Mouse (Mus musculus) brain, embryonic 14.5 days (tissue): ENCODE measurements around the gene Pira2. TPM values are rescaled to one million over a fixed set of nuclear protein-coding genes. Genes with fewer than 3 reads are reported as not detected.
"Not testable (repeated sequence)": the region's sequence is repeated elsewhere in the genome, so short reads cannot be mapped to it uniquely, and the experiment has no call there.

Experiments
- DNase-seq: peaks from one replicate; pipeline ENCODE4 v3.0.0-alpha.2; 2011; ENCODE audit warnings: low read depth
- polyA plus RNA-seq: library from polyadenylated mRNA; depleted of rRNA; stranded (reverse); fragments of >200 nt; gene quantifications from 2 replicates; pipeline ENCODE4 v1.2.3, GENCODE M21; 2012; rRNA removed

Gene Pira2
- not detected in 2 replicates for polyA plus RNA-seq

DNA sequence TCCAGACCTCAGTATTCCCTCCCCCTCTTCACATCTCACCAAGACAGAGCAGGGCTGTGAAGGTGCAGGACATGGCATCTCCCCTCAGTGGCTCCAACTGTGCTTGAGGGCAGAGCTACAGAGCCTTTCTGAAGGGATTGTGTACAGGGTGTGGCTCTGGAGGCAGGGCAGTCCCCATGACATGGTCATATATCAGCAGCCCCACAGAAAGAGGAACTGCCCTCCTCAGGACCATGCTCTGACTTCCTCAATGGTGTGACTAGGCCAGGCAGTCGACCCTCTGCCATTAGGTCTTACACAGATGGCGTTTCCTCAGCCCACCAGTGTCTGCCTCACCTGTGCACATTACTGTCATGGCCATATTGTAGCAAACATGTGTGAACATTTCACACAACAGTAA, at the start of gene Pira2:
Gene Pira2 (minus strand): TSS at position 101 of the 400 bp plus-strand sequence.
- not testable (repeated sequence) for DNase-seq

DNA sequence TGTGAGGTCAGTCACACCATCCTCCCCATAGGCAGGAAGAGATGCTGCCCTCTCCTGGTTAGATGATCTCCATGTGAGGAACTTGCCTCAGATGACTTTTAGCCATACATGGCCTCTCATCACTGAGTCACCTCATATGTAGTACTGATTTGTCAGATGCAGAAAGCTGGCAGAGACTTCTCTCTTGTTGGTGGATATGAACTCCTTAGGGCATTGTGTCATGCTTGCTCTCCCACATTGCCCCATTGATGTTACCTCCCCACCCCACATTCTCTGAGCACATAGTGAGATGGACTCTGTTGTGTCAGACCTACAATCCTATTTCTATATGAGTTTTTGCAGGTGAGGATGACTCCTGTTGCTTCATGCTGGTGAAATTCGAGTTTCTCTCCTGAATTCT, 30.2 kb upstream of the Pira2 start:
- not testable (repeated sequence) for DNase-seq

DNA sequence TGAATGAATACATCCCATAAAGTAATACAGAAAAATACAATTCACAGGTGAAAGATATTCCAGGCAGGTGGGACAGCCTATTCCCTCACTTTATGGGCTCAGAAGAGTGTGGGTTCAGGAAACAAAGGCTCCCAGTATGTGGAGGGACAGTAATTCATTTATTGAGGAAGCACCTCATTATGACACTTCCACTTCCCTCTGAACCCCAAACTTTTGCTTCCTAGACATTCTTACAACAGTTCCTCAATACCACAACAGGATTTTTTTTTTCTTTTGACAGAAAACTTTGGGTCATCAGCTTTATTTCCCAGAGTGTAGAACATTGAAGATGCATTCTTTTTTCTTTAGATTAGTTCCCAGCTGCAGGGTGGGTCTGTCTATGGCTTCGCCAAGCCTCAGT, 7.0 kb downstream of the Pira2 start:
- not testable (repeated sequence) for DNase-seq

DNA sequence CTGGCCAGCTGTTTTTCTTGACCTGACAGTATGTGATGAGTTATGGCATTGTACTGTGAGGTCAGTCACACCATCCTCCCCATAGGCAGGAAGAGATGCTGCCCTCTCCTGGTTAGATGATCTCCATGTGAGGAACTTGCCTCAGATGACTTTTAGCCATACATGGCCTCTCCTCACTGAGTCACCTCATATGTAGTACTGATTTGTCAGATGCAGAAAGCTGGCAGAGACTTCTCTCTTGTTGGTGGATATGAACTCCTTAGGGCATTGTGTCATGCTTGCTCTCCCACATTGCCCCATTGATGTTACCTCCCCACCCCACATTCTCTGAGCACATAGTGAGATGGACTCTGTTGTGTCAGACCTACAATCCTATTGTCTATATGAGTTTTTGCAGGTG, 14.2 kb downstream of the Pira2 start:
- not testable (repeated sequence) for DNase-seq

DNA sequence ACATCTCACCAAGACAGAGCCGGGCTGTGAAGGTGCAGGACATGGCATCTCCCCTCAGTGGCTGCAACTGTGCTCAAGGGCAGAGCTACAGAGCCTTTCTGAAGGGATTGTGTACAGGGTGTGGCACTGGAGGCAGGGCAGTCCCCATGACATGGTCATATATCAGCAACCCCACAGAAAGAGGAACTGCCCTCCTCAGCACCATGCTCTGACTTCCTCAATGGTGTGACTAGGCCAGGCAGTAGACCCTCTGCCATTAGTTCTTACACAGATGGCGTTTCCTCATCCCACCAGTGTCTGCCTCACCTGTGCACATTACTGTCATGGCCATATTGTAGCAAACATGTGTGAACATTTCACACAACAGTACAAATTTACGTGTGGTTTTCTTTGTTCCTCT, 19.3 kb downstream of the Pira2 start, which contains the start of gene Gm15448:
Gene Gm15448 (minus strand): TSS at position 89 of the 400 bp plus-strand sequence.
- not testable (repeated sequence) for DNase-seq

DNA sequence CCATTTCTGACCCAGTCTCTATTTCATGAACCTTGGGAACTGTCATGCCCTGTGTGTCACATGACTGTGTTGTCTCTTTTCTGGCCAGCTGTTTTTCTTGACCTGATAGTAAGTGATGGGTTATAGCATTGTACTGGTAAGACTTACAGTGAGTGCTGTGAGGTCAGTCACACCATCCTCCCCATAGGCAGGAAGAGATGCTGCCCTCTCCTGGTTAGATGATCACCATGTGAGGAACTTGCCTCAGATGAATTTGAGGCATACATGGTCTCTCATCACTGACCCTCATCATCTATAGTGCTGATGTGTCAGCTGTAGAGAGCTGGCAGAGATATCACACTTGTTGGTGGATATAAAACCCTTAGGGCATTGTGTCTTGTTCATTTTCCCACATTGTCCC, 32.9 kb downstream of the Pira2 start:
- DNase-seq, result not testable (repeated sequence)

DNA sequence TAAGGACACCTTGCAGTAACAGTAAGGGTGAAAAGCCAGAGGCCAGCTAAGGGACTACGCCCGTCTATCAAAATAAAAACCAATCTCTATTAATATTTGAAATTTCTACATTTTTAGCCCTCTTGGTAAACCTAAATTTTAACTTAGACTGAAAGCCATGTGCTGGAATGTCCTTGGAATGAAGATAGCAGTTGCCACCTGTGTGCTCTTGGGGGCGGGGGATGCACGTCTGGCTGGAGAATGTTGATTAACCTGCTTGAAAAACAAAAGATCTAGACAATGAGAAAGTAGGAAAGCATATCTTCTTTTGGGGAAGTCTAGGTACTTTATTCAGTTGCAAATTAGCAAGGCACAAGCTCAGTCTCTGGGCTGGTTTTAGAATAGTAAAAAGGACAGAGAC, 41.9 kb downstream of the Pira2 start:
- DNase-seq, result not testable (repeated sequence)

DNA sequence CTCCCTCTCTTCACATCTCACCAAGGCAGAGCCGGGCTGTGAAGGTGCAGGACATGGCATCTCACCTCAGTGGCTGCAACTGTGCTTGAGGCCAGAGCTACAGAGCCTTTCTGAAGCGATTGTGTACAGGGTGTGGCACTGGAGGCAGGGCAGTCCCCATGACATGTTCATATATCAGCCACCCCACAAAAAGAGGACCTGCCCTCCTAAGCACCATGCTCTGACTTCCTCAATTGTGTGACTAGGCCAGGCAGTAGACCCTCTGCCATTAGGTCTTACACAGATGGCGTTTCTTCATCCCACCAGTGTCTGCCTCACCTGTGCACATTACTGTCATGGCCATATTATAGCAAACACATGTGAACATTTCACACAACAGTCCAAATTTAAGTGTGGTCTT, 44.9 kb downstream of the Pira2 start:
- not testable (repeated sequence) for DNase-seq

DNA sequence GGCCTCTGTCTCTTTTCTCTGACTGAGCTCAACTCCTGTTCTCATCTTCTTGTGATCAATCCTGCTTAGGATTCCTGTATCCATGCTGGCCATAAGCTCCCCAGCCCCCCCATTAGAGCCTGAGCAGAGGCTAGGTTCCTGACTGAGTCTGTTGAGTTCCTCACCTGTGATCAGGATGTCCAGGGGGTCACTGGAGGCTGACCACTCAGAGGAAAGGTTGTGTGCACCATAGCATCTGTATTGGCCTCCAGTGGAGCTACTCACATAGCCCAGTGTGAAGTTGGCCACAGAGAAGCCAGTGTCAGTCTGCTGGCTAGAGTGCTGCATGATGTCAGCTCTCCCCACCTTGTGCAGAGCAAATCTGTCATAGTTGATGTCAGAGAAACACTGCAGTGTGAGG, 48.6 kb downstream of the Pira2 start:
- DNase-seq, result not testable (repeated sequence)

Other genes starting within 250 kb of the Pira2 start
- 1.7 and 1.8 TPM in 2 replicates for gene Oscar, start 228.9 kb downstream of the Pira2 start, polyA plus RNA-seq
- gene Ndufa3, start 227.7 kb downstream of the Pira2 start, polyA plus RNA-seq, result 198 and 266 TPM in 2 replicates
- gene Tfpt, start 215.1 kb downstream of the Pira2 start, polyA plus RNA-seq, result 26.1 and 27.6 TPM in 2 replicates
- gene Prpf31, start 215.1 kb downstream of the Pira2 start, polyA plus RNA-seq, result 68.2 and 70.7 TPM in 2 replicates
- gene Cnot3, start 199.8 kb downstream of the Pira2 start, polyA plus RNA-seq, result 64.9 and 80.1 TPM in 2 replicates
- gene Leng1, start 179.2 kb downstream of the Pira2 start, polyA plus RNA-seq, result 6.6 and 8.6 TPM in 2 replicates
- 13.7 and 14.1 TPM in 2 replicates for gene Tmc4, start 167.5 kb downstream of the Pira2 start, polyA plus RNA-seq
- 190 and 235 TPM in 2 replicates for gene Tsen34, start 152.2 kb downstream of the Pira2 start, polyA plus RNA-seq
- gene Mboat7, start 151.5 kb downstream of the Pira2 start, polyA plus RNA-seq, result 78.7 and 103 TPM in 2 replicates
- gene Rps9, start 141.1 kb downstream of the Pira2 start, polyA plus RNA-seq, result 2,419 and 2,655 TPM in 2 replicates
- 0.18 and 0.34 TPM in 2 replicates for gene Pirb, start 124.7 kb downstream of the Pira2 start, polyA plus RNA-seq
- 0.03 TPM in 1 of 2 replicates, not detected in the other for gene Gm15448, start 19.4 kb downstream of the Pira2 start, polyA plus RNA-seq
- gene Gm14548, start 53.1 kb upstream of the Pira2 start, polyA plus RNA-seq, result not detected in 2 replicates
- 0.04 TPM in 1 of 2 replicates, not detected in the other for gene Lilra6, start 70.5 kb upstream of the Pira2 start, polyA plus RNA-seq
- gene Lair1, start 218.2 kb upstream of the Pira2 start, polyA plus RNA-seq, result 3.7 TPM in 2 replicates